Mouse (Mus musculus) lung, postnatal 14 days (tissue): Measurements from ENCODE around the gene Ube2i.
"Not testable (repeated sequence)": the region's sequence is repeated elsewhere in the genome, so short reads cannot be mapped to it uniquely, and the experiment has no call there.

Experiments used
- DNase-seq: peaks from one replicate; pipeline ENCODE4 v3.0.0; 2021

Ube2i gene

GRCm38 (mm10) chr17:25252643-25253042 is 21.8 kb downstream of the Ube2i start:
- no peak for DNase-seq

- no peak for DNase-seq
Observed at GRCm38 (mm10) chr17:25250181-25250835, 24.1 kb downstream of the Ube2i start.

GRCm38 (mm10) chr17:25248033-25248750 is 26.2 kb downstream of the Ube2i start:
- no peak for DNase-seq

- DNase-seq = no peak
Observed at GRCm38 (mm10) chr17:25244239-25244638, 30.2 kb downstream of the Ube2i start.

- DNase-seq = no peak
Observed at GRCm38 (mm10) chr17:25243131-25243780, 31.2 kb downstream of the Ube2i start.

GRCm38 (mm10) chr17:25239695-25240636 is 34.5 kb downstream of the Ube2i start, which contains the start of the genes Gnptg and Tsr3:
Gnptg (minus strand) TSS chr17:25240124.
Tsr3 (plus strand) TSS chr17:25240170.
- DNase-seq = peak; percentile 85

GRCm38 (mm10) chr17:25235635-25236034 is 38.8 kb downstream of the Ube2i start:
- no peak for DNase-seq

- DNase-seq = not testable (repeated sequence)
Observed at GRCm38 (mm10) chr17:25231621-25232020, 42.8 kb downstream of the Ube2i start.

- peak; percentile 18 for DNase-seq
Observed at GRCm38 (mm10) chr17:25230700-25231099, 43.7 kb downstream of the Ube2i start.

- DNase-seq = not testable (repeated sequence)
Observed at GRCm38 (mm10) chr17:25230014-25230655, 44.3 kb downstream of the Ube2i start.

- DNase-seq = no peak
Observed at GRCm38 (mm10) chr17:25227991-25228390, 46.4 kb downstream of the Ube2i start.

GRCm38 (mm10) chr17:25225659-25226058 is 48.8 kb downstream of the Ube2i start:
- no peak for DNase-seq

- DNase-seq = no peak
Observed at GRCm38 (mm10) chr17:25224586-25225222, 49.7 kb downstream of the Ube2i start.

GRCm38 (mm10) chr17:25222951-25223601 is 51.3 kb downstream of the Ube2i start:
- no peak for DNase-seq

- DNase-seq = not testable (repeated sequence)
Observed at GRCm38 (mm10) chr17:25222504-25222940, 51.9 kb downstream of the Ube2i start.

- DNase-seq = peak; percentile 65
Observed at GRCm38 (mm10) chr17:25221821-25222503, 52.5 kb downstream of the Ube2i start.

GRCm38 (mm10) chr17:25220746-25221145 is 53.7 kb downstream of the Ube2i start:
- DNase-seq = no peak

GRCm38 (mm10) chr17:25219492-25220295 is 54.7 kb downstream of the Ube2i start:
- DNase-seq = no peak

GRCm38 (mm10) chr17:25218967-25219366 is 55.5 kb downstream of the Ube2i start:
- DNase-seq = no peak
